Mouse (Mus musculus): ENCODE data around the gene Taf8.

DNA sequence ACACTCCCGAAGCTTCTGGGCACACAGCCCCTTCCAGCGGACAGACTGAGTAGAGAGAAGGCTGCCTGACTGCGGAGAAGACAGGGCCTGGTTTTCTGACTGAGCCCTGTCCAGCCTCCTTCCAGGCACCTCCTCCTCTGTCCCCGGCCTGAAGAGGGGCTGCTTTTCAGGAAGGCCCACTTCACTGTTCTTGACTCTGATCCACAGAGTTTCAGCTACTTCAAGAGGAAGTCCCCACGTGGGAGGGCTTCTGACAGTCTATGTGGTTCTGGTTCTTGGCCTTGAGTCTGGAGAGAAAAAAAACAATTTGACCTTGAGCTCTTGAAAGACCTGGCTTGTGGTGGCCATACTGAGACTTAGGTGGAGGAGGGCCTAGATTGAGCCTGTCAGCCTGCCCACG, 58.0 kb downstream of the Taf8 start:
- TF ChIP-seq CTCF (conservative IDR thresholded peaks at IDR 0.05; ENCODE audit: low read length) (no peak), NANOG (IDR thresholded peaks at IDR 0.05; ENCODE audit: borderline replicate concordance, low read length) (no peak)
